Mouse (Mus musculus) hindbrain, embryonic 10.5 days (tissue): ENCODE measurements around the gene Jhy. TPM values are rescaled to one million over a fixed set of nuclear protein-coding genes. Genes with fewer than 3 reads are reported as not detected.
A peak's percentile ranks its signal among the peaks of the same experiment; 100 is the strongest.

Source experiments
- DNase-seq: peaks from one replicate; pipeline ENCODE4 v3.0.0-alpha.2; 2017; ENCODE audit warnings: low spot score
- H3K27ac ChIP-seq: fragments of 300-500 bp; sonication (generic); 2 replicates; pipeline ENCODE4 v1.5.1; 2016; ENCODE audit warnings: mild to moderate bottlenecking, moderate library complexity
- H3K27me3 ChIP-seq: fragments of 300-500 bp; sonication (generic); 2 replicates; pipeline ENCODE4 v1.6.1; 2016; ENCODE audit warnings: mild to moderate bottlenecking; ENCODE audit not compliant: poor library complexity, insufficient read depth, severe bottlenecking
- H3K36me3 ChIP-seq: fragments of 300-500 bp; sonication (generic); 2 replicates; pipeline ENCODE4 v1.6.1; 2016; ENCODE audit warnings: mild to moderate bottlenecking, moderate library complexity
- H3K4me1 ChIP-seq: fragments of 300-500 bp; sonication (generic); replicated peaks from 2 replicates; pipeline ENCODE4 v1.6.1; 2016; ENCODE audit warnings: mild to moderate bottlenecking
- H3K4me3 ChIP-seq: fragments of 300-500 bp; sonication (generic); 2 replicates; pipeline ENCODE4 v1.5.1; 2016; ENCODE audit warnings: mild to moderate bottlenecking, moderate library complexity
- H3K9me3 ChIP-seq: fragments of 300-500 bp; sonication (generic); 2 replicates; pipeline ENCODE4 v1.6.1; 2016; ENCODE audit warnings: mild to moderate bottlenecking, moderate library complexity
- WGBS: fragments of 180-500 bp; shearing (Covaris S2); methylation state at CpG from one replicate; pipeline ENCODE4 v1.1.7; 2016; 5-methylcytosine and 5-hydroxymethylcytosine counted together
- polyA plus RNA-seq: library from polyadenylated mRNA; unstranded; fragments of >200 nt; fragmentation: Nextera tagmentation; extraction: Ambion mirVana; gene quantifications from 2 replicates; pipeline ENCODE4 v1.2.1, GENCODE M21; 2016

Gene Jhy
- polyA plus RNA-seq, 1 experiment from 2014 or later: 1.6 TPM

- H3K9me3 ChIP-seq: no peaks in the 10 kb centered on the region
- H3K36me3 ChIP-seq: no peaks in the 10 kb centered on the region
- peaks cover 26% of the 10 kb centered on the region for H3K4me1 ChIP-seq
- WGBS: 27% methylated on average over 8 of the region's 8 CpGs
- no peaks in the 10 kb centered on the region for H3K27me3 ChIP-seq
- no peak overlapping the region for H3K27ac ChIP-seq
- DNase-seq: no peak
- H3K4me3 ChIP-seq: no peak overlapping the region
Measured at GRCm38 (mm10) chr9:40907413-40907812, 56.5 kb downstream of the Jhy start.

- Histone ChIP-seq H3K27ac (no peak overlapping the region), H3K4me3 (no peak overlapping the region), H3K9me3 (no peaks in the 10 kb centered on the region), H3K36me3 (no peaks in the 10 kb centered on the region), H3K27me3 (peaks cover 46% of the 10 kb centered on the region), H3K4me1 (no peaks in the 10 kb centered on the region)
- no peak for DNase-seq
- 85% methylated on average over 6 of the region's 6 CpGs for WGBS
Measured at GRCm38 (mm10) chr9:40892456-40892855, 71.5 kb downstream of the Jhy start.

GRCm38 (mm10) chr9:40889389-40889788 lies 74.5 kb downstream of the Jhy start:
- Histone ChIP-seq H3K4me3 (no peak overlapping the region), H3K36me3 (no peaks in the 10 kb centered on the region), H3K27ac (no peak overlapping the region), H3K9me3 (no peaks in the 10 kb centered on the region), H3K27me3 (peaks cover 73% of the 10 kb centered on the region), H3K4me1 (0 out of 2 replicates have a peak, but pooled peaks cover 2% of the 10 kb centered on the region)
- DNase-seq: no peak
- WGBS: 49% methylated on average over 12 of the region's 12 CpGs

GRCm38 (mm10) chr9:40885669-40886068 lies 78.2 kb downstream of the Jhy start:
- Histone ChIP-seq H3K4me1 (0 out of 2 replicates have a peak, but pooled peaks cover 2% of the 10 kb centered on the region), H3K9me3 (no peaks in the 10 kb centered on the region), H3K4me3 (no peak overlapping the region), H3K36me3 (no peaks in the 10 kb centered on the region), H3K27ac (no peak overlapping the region), H3K27me3 (peaks cover 98% of the 10 kb centered on the region)
- DNase-seq: no peak
- 32% methylated on average over 10 of the region's 10 CpGs for WGBS

- Histone ChIP-seq H3K27ac (no peak overlapping the region), H3K4me3 (no peak overlapping the region), H3K36me3 (no peaks in the 10 kb centered on the region), H3K27me3 (peaks cover 100% of the 10 kb centered on the region), H3K9me3 (no peaks in the 10 kb centered on the region), H3K4me1 (peaks cover 20% of the 10 kb centered on the region)
- DNase-seq: peak; percentile 19
- under 1% methylated on average over 14 of the region's 14 CpGs for WGBS
Measured at GRCm38 (mm10) chr9:40878998-40879397, 84.9 kb downstream of the Jhy start.

- Histone ChIP-seq H3K4me1 (peaks cover 24% of the 10 kb centered on the region), H3K27ac (no peak overlapping the region), H3K9me3 (no peaks in the 10 kb centered on the region), H3K36me3 (no peaks in the 10 kb centered on the region), H3K27me3 (peaks cover 100% of the 10 kb centered on the region), H3K4me3 (peak overlapping the region; percentile 28; the same call in 1 of the 2 replicates)
- WGBS: under 1% methylated on average over 32 of the region's 32 CpGs
- DNase-seq: peak; percentile 46
Measured at GRCm38 (mm10) chr9:40878291-40878945, 85.5 kb downstream of the Jhy start.

- Histone ChIP-seq H3K4me1 (peaks cover 24% of the 10 kb centered on the region), H3K4me3 (peak overlapping the region; percentile 28), H3K36me3 (no peaks in the 10 kb centered on the region), H3K27me3 (peaks cover 100% of the 10 kb centered on the region), H3K27ac (no peak overlapping the region), H3K9me3 (no peaks in the 10 kb centered on the region)
- DNase-seq: peak; percentile 66
- under 1% methylated on average over 29 of the region's 29 CpGs for WGBS
Measured at GRCm38 (mm10) chr9:40877881-40878235, 86.1 kb downstream of the Jhy start.

- no peak for DNase-seq
- Histone ChIP-seq H3K4me3 (peak overlapping the region; percentile 28), H3K9me3 (no peaks in the 10 kb centered on the region), H3K4me1 (peaks cover 24% of the 10 kb centered on the region), H3K36me3 (no peaks in the 10 kb centered on the region), H3K27me3 (peaks cover 100% of the 10 kb centered on the region), H3K27ac (no peak overlapping the region)
- WGBS: under 1% methylated on average over 42 of the region's 42 CpGs
Measured at GRCm38 (mm10) chr9:40877146-40877880, 86.6 kb downstream of the Jhy start.

GRCm38 (mm10) chr9:40876693-40877092 lies 87.2 kb downstream of the Jhy start:
- no peak overlapping the region for H3K4me3 ChIP-seq
- no peak overlapping the region for H3K27ac ChIP-seq
- WGBS: 4% methylated on average over 5 of the region's 5 CpGs
- H3K27me3 ChIP-seq: peaks cover 100% of the 10 kb centered on the region
- no peaks in the 10 kb centered on the region for H3K36me3 ChIP-seq
- peak; percentile 13 for DNase-seq
- peaks cover 29% of the 10 kb centered on the region for H3K4me1 ChIP-seq
- H3K9me3 ChIP-seq: no peaks in the 10 kb centered on the region

- Histone ChIP-seq H3K36me3 (no peaks in the 10 kb centered on the region), H3K4me3 (no peak overlapping the region), H3K4me1 (peaks cover 34% of the 10 kb centered on the region), H3K27ac (no peak overlapping the region), H3K9me3 (no peaks in the 10 kb centered on the region), H3K27me3 (peaks cover 100% of the 10 kb centered on the region)
- DNase-seq: peak; percentile 43
- under 1% methylated on average over 29 of the region's 29 CpGs for WGBS
Measured at GRCm38 (mm10) chr9:40876164-40876563, 87.8 kb downstream of the Jhy start.

GRCm38 (mm10) chr9:40875431-40875830 lies 88.5 kb downstream of the Jhy start:
- Histone ChIP-seq H3K4me1 (peaks cover 35% of the 10 kb centered on the region), H3K4me3 (no peak overlapping the region), H3K27me3 (peaks cover 99% of the 10 kb centered on the region), H3K9me3 (no peaks in the 10 kb centered on the region), H3K36me3 (no peaks in the 10 kb centered on the region), H3K27ac (no peak overlapping the region)
- WGBS: 1% methylated on average over 17 of the region's 17 CpGs
- peak; percentile 43 for DNase-seq

- DNase-seq: peak; percentile 14
- 4% methylated on average over 4 of the region's 4 CpGs for WGBS
- H3K9me3 ChIP-seq: no peaks in the 10 kb centered on the region
- no peaks in the 10 kb centered on the region for H3K36me3 ChIP-seq
- no peak overlapping the region for H3K27ac ChIP-seq
- no peak overlapping the region for H3K4me3 ChIP-seq
- peaks cover 35% of the 10 kb centered on the region for H3K4me1 ChIP-seq
- H3K27me3 ChIP-seq: peaks cover 99% of the 10 kb centered on the region
Measured at GRCm38 (mm10) chr9:40874961-40875360, 89.0 kb downstream of the Jhy start.
